Mouse (Mus musculus) C2C12 (cell line): ENCODE results near the gene Tyw1.

ENCODE experiments used
- CEBPB ChIP-seq: IDR thresholded peaks from one replicate; pipeline ENCODE4 v1.6.1; 2011; ENCODE audit warnings: low read depth, mild to moderate bottlenecking, control low read depth, moderate library complexity
- CTCF ChIP-seq: IDR thresholded peaks from one replicate; pipeline ENCODE4 v1.5.1; 2011; ENCODE audit not compliant: control insufficient read depth, insufficient read depth, insufficient read length
- FOSL1 ChIP-seq: IDR thresholded peaks from one replicate; pipeline ENCODE4 v1.8.0; 2011; ENCODE audit warnings: mild to moderate bottlenecking, low read length; ENCODE audit not compliant: poor library complexity, insufficient read depth, severe bottlenecking
- MAX ChIP-seq: IDR thresholded peaks from one replicate; pipeline ENCODE4 v1.6.1; 2011; ENCODE audit warnings: mild to moderate bottlenecking, control low read depth
- MYOD1 ChIP-seq: IDR thresholded peaks from one replicate; pipeline ENCODE4 v1.6.1; 2011; ENCODE audit warnings: low read depth; ENCODE audit not compliant: control insufficient read depth, insufficient read length
- MYOG ChIP-seq: IDR thresholded peaks from one replicate; pipeline ENCODE4 v1.6.1; 2011; ENCODE audit not compliant: control insufficient read depth, insufficient read length; ENCODE audit errors: extremely low read depth
- USF1 ChIP-seq: IDR thresholded peaks from one replicate; pipeline ENCODE4 v1.6.1; 2011; ENCODE audit warnings: low read depth, mild to moderate bottlenecking, control low read depth, moderate library complexity

DNA sequence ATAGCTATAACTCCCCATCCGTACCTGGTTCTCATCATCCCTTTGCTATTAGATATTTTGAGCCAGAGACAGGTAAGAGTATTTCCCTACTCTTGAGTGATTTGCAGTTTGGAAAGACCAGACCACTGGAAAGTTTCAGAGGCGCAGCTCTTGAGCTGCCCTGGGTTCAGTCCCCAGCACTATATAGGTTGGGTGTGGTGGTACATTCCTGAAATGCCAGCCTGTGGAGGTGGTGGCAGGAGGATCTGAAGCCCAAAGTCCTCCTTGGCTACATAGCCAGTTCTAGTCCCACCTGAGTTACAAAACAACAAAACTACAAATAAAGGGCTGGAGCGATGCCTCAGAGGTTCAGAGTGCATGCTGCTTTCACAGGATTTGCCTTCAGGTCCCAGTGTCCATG is 28.6 kb upstream of the Tyw1 start:
- TF ChIP-seq CEBPB (no peak), MAX (no peak), CTCF (no peak), USF1 (no peak), MYOG (no peak), FOSL1 (no peak), MYOD1 (no peak)
